Comparison of ENCODE assay signal across 7 mouse cellular contexts in the genomic region with DNA sequence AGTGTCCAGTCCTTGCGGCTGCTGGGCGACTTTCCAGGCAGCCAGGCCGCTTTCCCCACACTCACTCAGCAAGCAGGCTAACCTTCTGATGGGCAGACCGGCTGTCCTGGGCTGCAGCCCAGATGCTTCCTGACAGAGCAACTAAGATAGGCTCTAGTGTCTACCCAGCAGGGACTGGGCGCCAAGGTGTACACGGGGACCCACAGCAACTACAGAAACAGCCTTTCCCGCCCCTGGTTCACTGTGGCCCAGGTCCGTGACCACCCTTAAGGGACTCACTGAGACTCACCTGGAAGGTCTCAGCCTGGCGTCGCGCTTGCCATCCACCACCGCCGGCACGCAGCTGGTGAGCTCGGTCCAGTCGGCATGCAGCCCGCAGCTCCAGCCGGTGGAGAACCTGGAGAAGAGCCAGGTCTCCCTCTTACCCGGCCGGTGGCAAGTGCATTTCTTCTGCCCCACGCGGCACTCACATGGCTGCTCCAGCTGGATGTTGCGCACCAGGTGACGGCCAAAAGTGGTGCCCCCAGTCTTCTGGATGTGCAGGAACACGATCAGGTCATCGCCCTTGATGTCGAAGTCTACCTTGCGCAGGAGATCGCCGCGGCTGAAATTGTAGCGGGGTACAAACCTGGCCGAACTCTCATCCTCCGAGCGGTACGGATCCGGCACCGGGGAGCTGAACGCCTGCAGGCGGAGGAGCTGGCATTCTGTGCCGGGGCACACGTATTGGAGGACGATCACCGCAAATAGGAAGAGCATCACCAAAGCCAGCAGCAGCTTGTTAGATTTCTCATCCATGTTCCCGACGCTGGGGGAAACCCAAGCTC. TPM values are rescaled to one million over a fixed set of nuclear protein-coding genes. Genes with fewer than 3 reads are reported as not detected.
DNase-seq lines count a peak whose midpoint lies in the region; ATAC-seq lines count a peak whose summit lies in the region.

No protein-coding gene starts in this region.

- WGBS in embryonic facial prominence, embryonic 15.5 days = 13% methylated on average over 45 of the region's 46 CpGs

- no peak overlapping the region for H3K27ac ChIP-seq in embryonic facial prominence, embryonic 15.5 days (replicated peaks)

- DNase-seq in NIH3T3 (ENCODE audit: low read depth) = peak; percentile 60
- peak; percentile 2 for DNase-seq in adrenal gland, postnatal 25 days
- DNase-seq in heart, postnatal 36 days = peak; percentile 3 to 13
- DNase-seq in layer of hippocampus, postnatal 36 days = peak; percentile 5 to 18
- DNase-seq in lung, postnatal 4 days = peak; percentile 11 to 66
- peak; percentile 45 for DNase-seq in testis, postnatal 10 days (ENCODE audit: low spot score)

- no peak; the same call in 1 of the 2 replicates for ATAC-seq in embryonic facial prominence, embryonic 15.5 days (ENCODE audit: insufficient number of reproducible peaks, low FRiP score, low TSS enrichment, low read depth)

- H3K4me2 ChIP-seq in embryonic facial prominence, embryonic 15.5 days (replicated peaks) = peak overlapping the region; percentile 81

- H3K9me3 ChIP-seq in embryonic facial prominence, embryonic 15.5 days (replicated peaks) = no peaks in the 10 kb centered on the region

- H3K36me3 ChIP-seq in embryonic facial prominence, embryonic 15.5 days = no peaks in the 10 kb centered on the region

- intact Hi-C loops in heart, postnatal 36 days (cut with DNase I) = no loop called here

- H3K9ac ChIP-seq in embryonic facial prominence, embryonic 15.5 days = no peak overlapping the region

- peak overlapping the region; percentile 53 for H3K4me3 ChIP-seq in embryonic facial prominence, embryonic 15.5 days (replicated peaks)

- no peaks in the 10 kb centered on the region; the same call in 1 of the 2 replicates for H3K4me1 ChIP-seq in embryonic facial prominence, embryonic 15.5 days

- peaks cover 26% of the 10 kb centered on the region; the same call in 1 of the 2 replicates for H3K27me3 ChIP-seq in embryonic facial prominence, embryonic 15.5 days

RNA-seq across cellular contexts. Expression of a gene that starts 1.8 kb away (rescaled TPM):
- 3.5 and 4.3 TPM in 2 replicates for total RNA-seq in adrenal gland, postnatal 25 days (2021)
- polyA plus RNA-seq in embryonic facial prominence, embryonic 15.5 days (2015; fragmentation: Nextera tagmentation; extraction: Ambion mirVana) = 23.7 and 24.2 TPM in 2 replicates
- total RNA-seq in heart, postnatal 36 days (2021) = 1 to 10 TPM; 1.1 to 1.3 TPM
- 10 to 100 TPM; 19.4 to 24.4 TPM for total RNA-seq in layer of hippocampus, postnatal 36 days (2021)

Comparison
In these comparisons a context has a peak if more than half of its experiments do, and no peak if none do; other contexts are left out.
1. DNase-seq: peak in every context shown above with its lines; median percentile 60 in NIH3T3; 45 in testis, postnatal 10 days; 38 in lung, postnatal 4 days; 12 in layer of hippocampus, postnatal 36 days; 8 in heart, postnatal 36 days; 2 in adrenal gland, postnatal 25 days.